Mouse (Mus musculus) left cerebral cortex, postnatal 25 days (tissue): ENCODE data around the gene Npm1. TPM values are rescaled to one million over a fixed set of nuclear protein-coding genes. Genes with fewer than 3 reads are reported as not detected.

Experiments
- DNase-seq, 2 experiments: peaks; one replicate each; pipeline ENCODE4 v3.0.0; 2022; ENCODE audit warnings: low spot score in 2 of 2, mixed read lengths in 1 of 2
- intact Hi-C: fragments of 180-260 bp; cut with DNase I; formaldehyde crosslinking; loops from one replicate; pipeline ENCODE4 v1.15.1; 2025
- total RNA-seq, 2 experiments: library from RNA; stranded (reverse); gene quantifications; 2 replicates each; pipeline ENCODE4 v1.2.3; 2021

Gene Npm1
- total RNA-seq, 2 experiments from 2014 or later, result 148 to 151 TPM

DNA sequence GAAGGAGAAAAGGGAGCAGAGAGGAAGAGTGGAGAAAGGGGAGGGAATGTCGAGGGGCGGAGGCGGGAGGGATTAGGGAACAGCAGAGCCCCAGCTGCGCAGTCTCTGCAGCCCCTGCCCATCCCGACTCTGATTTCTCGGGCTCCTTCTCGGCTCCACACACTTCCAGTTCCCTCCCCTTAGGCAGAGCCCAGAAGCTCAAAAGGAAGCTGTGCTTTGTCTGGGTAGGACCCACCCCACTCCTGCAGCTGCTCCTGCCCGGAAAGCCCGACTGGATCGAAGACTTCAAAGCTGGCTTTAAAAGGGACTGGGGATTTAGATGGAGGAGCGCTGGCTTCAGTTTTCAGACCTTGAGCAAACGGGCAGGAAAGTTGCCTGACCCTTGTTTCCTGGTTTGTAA lies 30.7 kb upstream of the Npm1 start:
- intact Hi-C loops, result no loop called here
- no peak for DNase-seq

- no peak for DNase-seq
- intact Hi-C loops, result no loop called here
Measured at GRCm38 (mm10) chr11:33181804-33182203, 18.8 kb upstream of the Npm1 start.

- intact Hi-C loops, result no loop called here
- DNase-seq, result no peak
Measured at GRCm38 (mm10) chr11:33180701-33181116, 17.7 kb upstream of the Npm1 start.

DNA sequence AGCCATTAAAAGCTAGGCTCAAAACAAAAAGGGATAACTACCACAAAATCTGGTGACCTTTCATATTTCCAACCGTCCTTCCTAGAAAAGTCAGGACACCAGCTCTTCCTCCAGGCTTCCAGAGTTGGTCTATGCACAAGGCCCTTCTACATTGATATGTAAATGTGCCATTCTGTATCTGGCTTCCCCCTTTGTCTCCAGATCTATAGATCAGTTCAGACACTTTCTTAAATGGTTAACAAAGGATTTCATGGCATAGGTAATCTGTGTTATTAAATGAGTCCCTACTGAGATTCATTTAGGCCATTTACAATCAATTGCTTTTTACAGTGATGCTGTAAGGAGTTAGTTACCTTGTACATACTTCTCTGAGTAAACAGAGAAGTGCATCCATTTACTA lies 16.8 kb upstream of the Npm1 start:
- intact Hi-C loops, result loop anchor here (5.0 to 10.0 kb wide), 2 partner anchors 255 to 737 kb away; no protein-coding TSS in a partner anchor
- no peak for DNase-seq

GRCm38 (mm10) chr11:33176525-33177245 lies 13.7 kb upstream of the Npm1 start:
- peak; percentile 34 to 56 for DNase-seq
- intact Hi-C loops, result loop anchor here (1.0 to 10.0 kb wide), 6 partner anchors 118 to 741 kb away; no protein-coding TSS in a partner anchor

DNA sequence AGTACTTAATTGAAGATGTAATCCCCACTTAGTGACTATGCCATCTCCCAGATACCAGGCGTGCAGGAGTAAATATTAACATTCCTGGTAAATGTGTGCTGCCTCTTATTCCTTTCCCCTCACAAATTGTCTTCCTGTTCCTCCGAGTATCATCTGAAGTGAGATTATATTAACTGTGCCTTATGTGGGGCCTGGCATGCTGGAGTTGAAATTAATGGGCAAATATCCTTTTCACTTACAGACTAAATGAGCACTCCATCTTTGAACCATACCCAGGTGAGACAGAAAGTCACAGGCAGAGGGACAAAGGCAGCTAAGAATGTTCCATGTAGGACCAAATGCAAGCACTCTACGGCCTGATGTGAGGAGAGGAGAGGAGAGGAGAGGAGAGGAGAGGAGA lies 12.8 kb upstream of the Npm1 start:
- intact Hi-C loops, result loop anchor here (1.0 to 10.0 kb wide), 6 partner anchors 119 to 742 kb away; no protein-coding TSS in a partner anchor

GRCm38 (mm10) chr11:33170489-33170888 lies 7.5 kb upstream of the Npm1 start:
- intact Hi-C loops, result loop anchor here (10.0 kb wide), 1 partner anchor 264 kb away; no protein-coding TSS in a partner anchor
- peak; percentile 18 to 34 for DNase-seq

More for the DNA sequence above, 12.8 kb upstream of the Npm1 start:
- no peak for DNase-seq

- intact Hi-C loops, result no loop called here
- peak; percentile 56 to 61 for DNase-seq
Measured at GRCm38 (mm10) chr11:33162211-33162997, 602 bp downstream of the Npm1 start.

- intact Hi-C loops, result no loop called here
- DNase-seq, result no peak
Measured at GRCm38 (mm10) chr11:33159741-33160140, 3.3 kb downstream of the Npm1 start.

GRCm38 (mm10) chr11:33157453-33158196 lies 5.4 kb downstream of the Npm1 start:
- intact Hi-C loops, result no loop called here
- DNase-seq, result no peak

GRCm38 (mm10) chr11:33156436-33157015 lies 6.5 kb downstream of the Npm1 start:
- DNase-seq, result no peak
- intact Hi-C loops, result no loop called here

- intact Hi-C loops, result no loop called here
- DNase-seq, result no peak
Measured at GRCm38 (mm10) chr11:33154459-33154858, 8.5 kb downstream of the Npm1 start.

- intact Hi-C loops, result no loop called here
- no peak for DNase-seq
Measured at GRCm38 (mm10) chr11:33152997-33153396, 10.0 kb downstream of the Npm1 start.

DNA sequence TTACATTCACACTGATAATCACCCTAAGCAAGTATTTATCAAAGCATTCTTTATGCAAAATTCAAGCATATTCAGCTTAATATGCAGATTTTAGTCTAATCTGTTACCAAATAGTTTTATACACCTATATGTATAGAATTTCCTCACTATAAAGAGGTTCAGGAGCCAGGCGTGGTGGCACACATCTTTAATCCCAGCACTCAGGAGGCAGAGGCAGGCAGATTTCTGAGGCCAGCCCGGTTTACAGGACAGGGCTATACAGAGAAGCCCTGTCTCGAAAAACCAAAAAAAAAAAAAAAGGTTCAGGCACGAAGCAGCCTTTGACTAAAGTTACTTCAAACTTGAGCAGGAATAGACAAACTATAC lies 11.2 kb downstream of the Npm1 start:
- intact Hi-C loops, result no loop called here
- DNase-seq, result no peak

DNA sequence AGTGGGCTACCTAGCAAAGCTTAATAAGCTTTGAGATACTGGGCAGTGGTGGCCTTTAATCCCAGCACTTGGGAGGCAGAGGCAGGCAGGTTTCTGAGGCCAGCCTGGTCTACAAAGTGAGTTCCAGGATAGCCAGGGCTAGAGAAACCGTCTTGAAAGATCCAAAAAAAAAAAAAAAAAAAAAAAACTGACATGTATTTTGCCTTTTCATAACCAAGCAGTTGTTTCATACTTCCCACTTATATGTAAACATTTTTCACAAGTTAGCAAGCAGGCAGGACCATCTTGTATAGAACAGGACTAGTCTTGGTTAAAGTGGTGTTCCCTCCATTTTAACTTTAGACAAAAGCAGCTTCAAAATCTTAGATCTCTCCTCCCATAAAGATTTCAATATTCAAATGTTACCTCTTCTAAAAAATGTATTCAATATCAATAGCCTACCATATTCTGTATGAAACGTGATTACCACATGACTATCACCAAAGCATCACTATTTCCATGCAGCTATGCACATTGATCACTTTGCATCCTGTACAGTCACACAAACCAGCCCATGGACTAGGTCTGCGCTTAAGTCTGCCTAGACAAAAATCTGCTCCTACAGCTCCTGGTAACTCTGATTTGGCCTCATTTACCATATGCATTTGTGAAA lies 11.8 kb downstream of the Npm1 start:
- DNase-seq, result no peak
- intact Hi-C loops, result no loop called here

DNA sequence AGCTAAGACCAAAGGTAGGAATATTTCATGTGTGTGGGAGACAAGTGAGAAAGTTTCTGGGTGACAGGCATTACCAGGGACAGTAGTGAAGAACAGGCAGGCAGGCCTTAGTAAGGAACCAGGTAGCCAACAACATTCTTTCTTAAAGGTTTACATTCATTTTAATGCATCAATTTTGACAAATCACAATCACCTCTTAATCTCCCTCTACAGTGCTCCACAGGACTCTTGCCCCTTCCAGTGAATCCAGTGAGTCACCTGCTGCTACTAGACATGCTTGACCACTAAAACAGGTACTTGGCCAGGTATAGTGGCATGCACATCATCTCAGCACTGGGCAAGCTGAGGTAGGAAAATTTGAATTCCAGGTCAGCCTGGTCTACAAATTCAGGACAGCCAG lies 12.6 kb downstream of the Npm1 start:
- no peak for DNase-seq
- intact Hi-C loops, result no loop called here

GRCm38 (mm10) chr11:33149453-33149852 lies 13.6 kb downstream of the Npm1 start:
- DNase-seq, result no peak

DNA sequence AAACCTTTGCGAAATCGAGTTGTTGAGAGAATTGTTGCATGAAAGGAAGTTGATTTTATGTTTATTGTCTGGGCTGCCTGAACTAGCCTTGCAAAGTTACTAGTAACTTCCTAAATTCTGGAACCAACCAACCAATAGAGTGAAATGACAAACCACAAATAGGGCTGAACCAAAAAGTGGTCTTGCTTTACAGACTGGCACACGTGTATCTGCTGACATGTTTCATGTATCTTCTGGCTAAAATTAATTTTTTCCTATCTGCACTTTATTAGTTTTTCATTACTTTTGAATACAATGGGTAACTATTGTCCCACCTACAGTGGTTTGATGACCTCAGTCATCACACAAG lies 13.9 kb downstream of the Npm1 start:
- intact Hi-C loops, result loop anchor here (2.0 to 10.0 kb wide), 5 partner anchors 72 to 504 kb away; partner anchors contain the start of gene Fbxw11
- DNase-seq, result no peak

More at GRCm38 (mm10) chr11:33149453-33149852, 13.6 kb downstream of the Npm1 start:
- intact Hi-C loops, result loop anchor here (2.0 to 10.0 kb wide), 5 partner anchors 72 to 505 kb away; partner anchors contain the start of gene Fbxw11
